Mouse (Mus musculus): ENCODE data around the gene Hcar1. TPM values are rescaled to one million over a fixed set of nuclear protein-coding genes. Genes with fewer than 3 reads are reported as not detected.

Hcar1 gene
- polyA plus RNA-seq (2015; fragmentation: Nextera tagmentation; extraction: Ambion mirVana): 0.88 and 0.99 TPM in 2 replicates

GRCm38 (mm10) chr5:123879928-123880327 lies at the start of gene Hcar1:
TSS of gene Hcar1 (minus strand) at chr5:123880020.
- H3K36me3 ChIP-seq: no peaks in the 10 kb centered on the region
- no peak within 1 kb of the TSS for H3K4me2 ChIP-seq
- H3K4me3 ChIP-seq: no peak within 1 kb of the TSS
- WGBS: 74% methylated on average over 12 of the region's 12 CpGs
- H3K9me3 ChIP-seq: no peaks in the 10 kb centered on the region
- H3K9ac ChIP-seq: no peak within 1 kb of the TSS
- no peaks in the 10 kb centered on the region for H3K27me3 ChIP-seq
- H3K4me1 ChIP-seq (replicated peaks): no peaks in the 10 kb centered on the region
- no peak for ATAC-seq (ENCODE audit: low FRiP score, low read depth)
- no peak within 1 kb of the TSS for H3K27ac ChIP-seq (replicated peaks)

- WGBS: 97% methylated on average over 9 of the region's 9 CpGs
- H3K36me3 ChIP-seq: peaks cover 60% of the 10 kb centered on the region
- no peaks in the 10 kb centered on the region for H3K27me3 ChIP-seq
Measured at GRCm38 (mm10) chr5:123927118-123927517, 47.3 kb upstream of the Hcar1 start, which contains the start of gene Gm43518. TSS of gene Gm43518 (plus strand) at chr5:123927418.

GRCm38 (mm10) chr5:123922112-123922511 lies 42.3 kb upstream of the Hcar1 start:
- ATAC-seq (ENCODE audit: low FRiP score, low read depth): no peak
- no peaks in the 10 kb centered on the region for H3K27me3 ChIP-seq
- no peaks in the 10 kb centered on the region for H3K4me1 ChIP-seq (replicated peaks)
- H3K9me3 ChIP-seq: no peaks in the 10 kb centered on the region
- H3K36me3 ChIP-seq: peaks cover 85% of the 10 kb centered on the region
- 93% methylated on average over 6 of the region's 6 CpGs for WGBS
- H3K4me3 ChIP-seq: no peak overlapping the region
- H3K9ac ChIP-seq: no peak overlapping the region
- no peak overlapping the region for H3K4me2 ChIP-seq
- H3K27ac ChIP-seq (replicated peaks): no peak overlapping the region

More at GRCm38 (mm10) chr5:123927118-123927517, 47.3 kb upstream of the Hcar1 start, which contains the start of gene Gm43518:
- Histone ChIP-seq H3K4me3 (no peak within 1 kb of the TSS), H3K9me3 (no peaks in the 10 kb centered on the region), H3K4me2 (no peak within 1 kb of the TSS), H3K9ac (no peak within 1 kb of the TSS), H3K27ac (replicated peaks) (no peak within 1 kb of the TSS), H3K4me1 (replicated peaks) (peaks cover 12% of the 10 kb centered on the region)
- ATAC-seq (ENCODE audit: low FRiP score, low read depth): no peak

GRCm38 (mm10) chr5:123914852-123915251 lies 35.0 kb upstream of the Hcar1 start:
- WGBS: 92% methylated on average over 3 of the region's 3 CpGs
- peaks cover 62% of the 10 kb centered on the region for H3K36me3 ChIP-seq

GRCm38 (mm10) chr5:123907631-123907977 lies 27.8 kb upstream of the Hcar1 start:
- H3K27me3 ChIP-seq: no peaks in the 10 kb centered on the region
- no peak for ATAC-seq (ENCODE audit: low FRiP score, low read depth)
- H3K36me3 ChIP-seq: peaks cover 29% of the 10 kb centered on the region
- H3K9ac ChIP-seq: peak overlapping the region; percentile 95
- peak overlapping the region; percentile 83 for H3K4me3 ChIP-seq
- H3K4me1 ChIP-seq (replicated peaks): peaks cover 22% of the 10 kb centered on the region
- no peaks in the 10 kb centered on the region for H3K9me3 ChIP-seq
- 5% methylated on average over 10 of the region's 10 CpGs for WGBS
- peak overlapping the region; percentile 88 for H3K27ac ChIP-seq (replicated peaks)
- peak overlapping the region; percentile 71 for H3K4me2 ChIP-seq

More at GRCm38 (mm10) chr5:123914852-123915251, 35.0 kb upstream of the Hcar1 start:
- no peak overlapping the region for H3K27ac ChIP-seq (replicated peaks)
- H3K9ac ChIP-seq: no peak overlapping the region
- H3K4me1 ChIP-seq (replicated peaks): 0 out of 2 replicates have a peak, but pooled peaks cover 3% of the 10 kb centered on the region
- H3K27me3 ChIP-seq: no peaks in the 10 kb centered on the region
- no peak for ATAC-seq (ENCODE audit: low FRiP score, low read depth)
- no peaks in the 10 kb centered on the region for H3K9me3 ChIP-seq
- H3K4me2 ChIP-seq: no peak overlapping the region
- no peak overlapping the region for H3K4me3 ChIP-seq

GRCm38 (mm10) chr5:123906976-123907630 lies 27.3 kb upstream of the Hcar1 start, which contains the start of gene Denr:
TSS of gene Denr (plus strand) at chr5:123907175.
- Histone ChIP-seq H3K9ac (peak within 1 kb of the TSS; percentile 95), H3K4me3 (peak within 1 kb of the TSS; percentile 83), H3K27me3 (no peaks in the 10 kb centered on the region), H3K27ac (replicated peaks) (peak within 1 kb of the TSS; percentile 88), H3K4me2 (peak within 1 kb of the TSS; percentile 71), H3K9me3 (no peaks in the 10 kb centered on the region), H3K36me3 (peaks cover 26% of the 10 kb centered on the region), H3K4me1 (replicated peaks) (peaks cover 20% of the 10 kb centered on the region)
- under 1% methylated on average over 48 of the region's 61 CpGs for WGBS
- ATAC-seq (ENCODE audit: low FRiP score, low read depth): peak; percentile 96

- WGBS: 73% methylated on average over 17 of the region's 17 CpGs
- Histone ChIP-seq H3K27ac (replicated peaks) (peak overlapping the region; percentile 54; the same call in 1 of the 2 replicates), H3K36me3 (peaks cover 20% of the 10 kb centered on the region), H3K27me3 (no peaks in the 10 kb centered on the region), H3K4me2 (peak overlapping the region; percentile 55), H3K9me3 (no peaks in the 10 kb centered on the region), H3K9ac (peak overlapping the region; percentile 34; the same call in 1 of the 2 replicates), H3K4me1 (replicated peaks) (peaks cover 19% of the 10 kb centered on the region), H3K4me3 (peak overlapping the region; percentile 83)
- ATAC-seq (ENCODE audit: low FRiP score, low read depth): no peak
Measured at GRCm38 (mm10) chr5:123906146-123906975, 26.5 kb upstream of the Hcar1 start.

GRCm38 (mm10) chr5:123904059-123904672 lies 24.3 kb upstream of the Hcar1 start:
- Histone ChIP-seq H3K4me2 (no peak overlapping the region), H3K9me3 (no peaks in the 10 kb centered on the region), H3K4me3 (no peak overlapping the region), H3K27ac (replicated peaks) (no peak overlapping the region), H3K36me3 (peaks cover 6% of the 10 kb centered on the region), H3K4me1 (replicated peaks) (peaks cover 17% of the 10 kb centered on the region), H3K27me3 (no peaks in the 10 kb centered on the region), H3K9ac (no peak overlapping the region)
- ATAC-seq (ENCODE audit: low FRiP score, low read depth): no peak
- WGBS: 71% methylated on average over 11 of the region's 11 CpGs

GRCm38 (mm10) chr5:123897352-123897751 lies 17.5 kb upstream of the Hcar1 start:
- no peak for ATAC-seq (ENCODE audit: low FRiP score, low read depth)
- H3K27me3 ChIP-seq: no peaks in the 10 kb centered on the region
- H3K4me2 ChIP-seq: no peak overlapping the region
- 88% methylated on average over 13 of the region's 13 CpGs for WGBS
- H3K9me3 ChIP-seq: no peaks in the 10 kb centered on the region
- no peak overlapping the region for H3K4me3 ChIP-seq
- H3K36me3 ChIP-seq: no peaks in the 10 kb centered on the region
- H3K4me1 ChIP-seq (replicated peaks): no peaks in the 10 kb centered on the region
- no peak overlapping the region for H3K27ac ChIP-seq (replicated peaks)
- H3K9ac ChIP-seq: no peak overlapping the region

GRCm38 (mm10) chr5:123896395-123896794 lies 16.6 kb upstream of the Hcar1 start:
- WGBS: 85% methylated on average over 11 of the region's 11 CpGs
- no peaks in the 10 kb centered on the region for H3K9me3 ChIP-seq
- no peak overlapping the region for H3K27ac ChIP-seq (replicated peaks)

GRCm38 (mm10) chr5:123893520-123893919 lies 13.7 kb upstream of the Hcar1 start:
- WGBS: 90% methylated on average over 5 of the region's 5 CpGs
- Histone ChIP-seq H3K4me3 (no peak overlapping the region), H3K9me3 (no peaks in the 10 kb centered on the region), H3K9ac (no peak overlapping the region), H3K27ac (replicated peaks) (no peak overlapping the region), H3K36me3 (no peaks in the 10 kb centered on the region), H3K4me2 (no peak overlapping the region), H3K4me1 (replicated peaks) (no peaks in the 10 kb centered on the region), H3K27me3 (no peaks in the 10 kb centered on the region)
- no peak for ATAC-seq (ENCODE audit: low FRiP score, low read depth)

More at GRCm38 (mm10) chr5:123896395-123896794, 16.6 kb upstream of the Hcar1 start:
- no peak for ATAC-seq (ENCODE audit: low FRiP score, low read depth)
- no peaks in the 10 kb centered on the region for H3K27me3 ChIP-seq
- H3K4me3 ChIP-seq: no peak overlapping the region
- H3K9ac ChIP-seq: no peak overlapping the region
- H3K4me1 ChIP-seq (replicated peaks): no peaks in the 10 kb centered on the region
- no peak overlapping the region for H3K4me2 ChIP-seq
- H3K36me3 ChIP-seq: no peaks in the 10 kb centered on the region

- H3K4me2 ChIP-seq: no peak overlapping the region
- 34% methylated on average over 6 of the region's 6 CpGs for WGBS
Measured at GRCm38 (mm10) chr5:123891669-123892068, 11.8 kb upstream of the Hcar1 start.

More at GRCm38 (mm10) chr5:123891669-123892068, 11.8 kb upstream of the Hcar1 start:
- Histone ChIP-seq H3K9ac (no peak overlapping the region), H3K9me3 (no peaks in the 10 kb centered on the region), H3K36me3 (no peaks in the 10 kb centered on the region), H3K4me1 (replicated peaks) (no peaks in the 10 kb centered on the region), H3K27ac (replicated peaks) (no peak overlapping the region), H3K4me3 (no peak overlapping the region), H3K27me3 (no peaks in the 10 kb centered on the region)
- ATAC-seq (ENCODE audit: low FRiP score, low read depth): no peak
